Mouse (Mus musculus) liver, embryonic 14.5 days (tissue): ENCODE results near the gene Adgre5. TPM values are rescaled to one million over a fixed set of nuclear protein-coding genes. Genes with fewer than 3 reads are reported as not detected.

Source experiments
- ATAC-seq: fragments of 200-750 bp; cut with Nextera tagmentation; 2 replicates; pipeline ENCODE4 v1.8.0; 2017; ENCODE audit warnings: moderate number of reproducible peaks, mild to moderate bottlenecking, moderate library complexity; ENCODE audit not compliant: insufficient read depth
- DNase-seq, 3 experiments: peaks; one replicate each; pipeline ENCODE4 v3.0.0-alpha.2; 2012 to 2013; ENCODE audit warnings: low read depth in 3 of 3, low spot score in 3 of 3
- H3K27ac ChIP-seq: fragments of 300-500 bp; sonication (generic); 2 replicates; pipeline ENCODE4 v1.5.1; 2014; ENCODE audit warnings: moderate library complexity, mild to moderate bottlenecking, control low read depth, inconsistent platforms
- H3K27me3 ChIP-seq: fragments of 300-500 bp; sonication (generic); 2 replicates; pipeline ENCODE4 v1.6.1; 2014; ENCODE audit warnings: mild to moderate bottlenecking, low read length, moderate library complexity; ENCODE audit not compliant: control insufficient read depth, insufficient read depth
- H3K36me3 ChIP-seq: fragments of 300-500 bp; sonication (generic); replicated peaks from 2 replicates; pipeline ENCODE4 v1.6.1; 2014; ENCODE audit warnings: low read depth; ENCODE audit not compliant: control insufficient read depth, insufficient read depth
- H3K4me1 ChIP-seq, 2 experiments: fragments of 200-500 bp in 1 of 2; fragments of 300-500 bp in 1 of 2; sonication (generic) in 1 of 2; replicated peaks; 2 replicates each; pipeline ENCODE4 v1.6.1; 2012 to 2014; ENCODE audit warnings: antibody characterized with exemption in 1 of 2, inconsistent platforms in 1 of 2, low read length in 1 of 2; ENCODE audit not compliant: control insufficient read depth in 2 of 2, insufficient read depth in 2 of 2
- H3K4me2 ChIP-seq: fragments of 300-500 bp; sonication (generic); 2 replicates; pipeline ENCODE4 v1.6.1; 2014; ENCODE audit warnings: low read depth, mild to moderate bottlenecking, control low read depth, moderate library complexity
- H3K4me3 ChIP-seq, 2 experiments: fragments of 200-500 bp in 1 of 2; fragments of 300-500 bp in 1 of 2; sonication (generic) in 1 of 2; 2 replicates each; pipeline ENCODE4 v1.5.1; 2012 to 2014; ENCODE audit warnings: low read depth in 2 of 2, low read length in 2 of 2, mild to moderate bottlenecking in 2 of 2, control low read depth in 1 of 2, inconsistent platforms in 1 of 2, moderate library complexity in 1 of 2; ENCODE audit not compliant: insufficient read depth in 1 of 2
- H3K9ac ChIP-seq: fragments of 300-500 bp; sonication (generic); replicated peaks from 2 replicates; pipeline ENCODE4 v1.6.1; 2014; ENCODE audit warnings: mild to moderate bottlenecking, control low read depth, moderate library complexity
- H3K9me3 ChIP-seq: fragments of 300-500 bp; sonication (generic); 2 replicates; pipeline ENCODE4 v1.6.1; 2016; ENCODE audit warnings: low read length, mixed read lengths; ENCODE audit not compliant: control insufficient read depth
- CTCF ChIP-seq: IDR thresholded peaks from 2 replicates; pipeline ENCODE4 v1.5.1; 2016; ENCODE audit warnings: antibody characterized with exemption, low read depth, control low read depth
- EP300 ChIP-seq: IDR thresholded peaks from 2 replicates; pipeline ENCODE4 v1.6.1; 2016; ENCODE audit warnings: antibody characterized with exemption, low read depth
- WGBS: fragments of 180-500 bp; shearing (Covaris S2); extraction: QIAGEN DNeasy Blood & Tissue Kit; methylation state at CpG from one replicate; pipeline ENCODE4 v1.1.7; 2014; ENCODE audit not compliant: insufficient replicate concordance; 5-methylcytosine and 5-hydroxymethylcytosine counted together
- polyA plus RNA-seq, 2 experiments: library from polyadenylated mRNA; depleted of rRNA in 1 of 2; stranded (reverse) in 1 of 2; unstranded in 1 of 2; fragments of >200 nt; fragmentation: Nextera tagmentation in 1 of 2; extraction: Ambion mirVana in 1 of 2; gene quantifications; 2 replicates each; pipeline versions ENCODE4 v1.2.1 to v1.2.3; 2012 to 2014

The Adgre5 gene
- polyA plus RNA-seq, 2 experiments, result 8.7 to 11.3 TPM

GRCm38 (mm10) chr8:83739711-83740468, 1.2 kb downstream of the Adgre5 start:
- DNase-seq (no peak), ATAC-seq (no peak)
- Histone ChIP-seq H3K4me2 (peak overlapping the region; percentile 71), H3K27me3 (no peaks in the 10 kb centered on the region), H3K4me3 (peak overlapping the region; percentile 33 to 59; a peak in 3 of 4 replicates), H3K4me1 (peaks cover 13 to 28% of the 10 kb centered on the region in 2 experiments; a peak in 3 of 4 replicates), H3K9me3 (peaks cover 2% of the 10 kb centered on the region; the same call in 1 of the 2 replicates), H3K27ac (no peak overlapping the region; the same call in none of the 2 replicates), H3K9ac (no peak overlapping the region; the same call in 1 of the 2 replicates), H3K36me3 (no peaks in the 10 kb centered on the region)
- TF ChIP-seq EP300 (no peak), CTCF (no peak)
- 15% methylated on average over 8 of the region's 8 CpGs for WGBS

GRCm38 (mm10) chr8:83738949-83739710, 2.0 kb downstream of the Adgre5 start:
- Histone ChIP-seq H3K36me3 (no peaks in the 10 kb centered on the region), H3K4me1 (peaks cover 13 to 28% of the 10 kb centered on the region in 2 experiments; a peak in 3 of 4 replicates), H3K27me3 (no peaks in the 10 kb centered on the region), H3K9me3 (peaks cover 2% of the 10 kb centered on the region; the same call in 1 of the 2 replicates), H3K9ac (no peak overlapping the region), H3K27ac (no peak overlapping the region; the same call in 1 of the 2 replicates), H3K4me2 (peak overlapping the region; percentile 71), H3K4me3 (peak overlapping the region in 1 of 2 experiments; percentile 4; a peak in 1 of 4 replicates)
- 74% methylated on average over 10 of the region's 10 CpGs for WGBS
- no peak for ATAC-seq
- TF ChIP-seq CTCF (no peak), EP300 (no peak)
- no peak for DNase-seq

GRCm38 (mm10) chr8:83737852-83738562, 3.1 kb downstream of the Adgre5 start:
- H3K4me3 ChIP-seq, result no peak overlapping the region
- no peak for DNase-seq

GRCm38 (mm10) chr8:83737346-83737745, 3.8 kb downstream of the Adgre5 start:
- DNase-seq (no peak), ATAC-seq (no peak)
- H3K27ac ChIP-seq, result no peak overlapping the region
- WGBS, result 74% methylated on average over 4 of the region's 4 CpGs
- H3K4me3 ChIP-seq, result no peak overlapping the region
- H3K9ac ChIP-seq, result no peak overlapping the region
- H3K9me3 ChIP-seq, result peaks cover 2% of the 10 kb centered on the region; the same call in 1 of the 2 replicates
- no peak overlapping the region for H3K4me2 ChIP-seq
- H3K27me3 ChIP-seq, result no peaks in the 10 kb centered on the region
- no peaks in the 10 kb centered on the region for H3K36me3 ChIP-seq
- TF ChIP-seq CTCF, result peak; percentile 45
- TF ChIP-seq EP300, result no peak
- H3K4me1 ChIP-seq, result peaks cover 9 to 21% of the 10 kb centered on the region in 2 experiments; a peak in 3 of 4 replicates

More at GRCm38 (mm10) chr8:83737852-83738562, 3.1 kb downstream of the Adgre5 start:
- no peaks in the 10 kb centered on the region for H3K36me3 ChIP-seq
- WGBS, result 42% methylated on average over 4 of the region's 4 CpGs
- H3K4me2 ChIP-seq, result peak overlapping the region; percentile 13; the same call in 1 of the 2 replicates
- H3K27me3 ChIP-seq, result no peaks in the 10 kb centered on the region
- peaks cover 12 to 27% of the 10 kb centered on the region in 2 experiments; a peak in 3 of 4 replicates for H3K4me1 ChIP-seq
- H3K9me3 ChIP-seq, result peaks cover 2% of the 10 kb centered on the region; the same call in 1 of the 2 replicates
- no peak overlapping the region for H3K9ac ChIP-seq
- no peak for TF ChIP-seq CTCF
- no peak for TF ChIP-seq EP300
- no peak for ATAC-seq
- H3K27ac ChIP-seq, result no peak overlapping the region
